Mouse (Mus musculus) layer of hippocampus, postnatal 14 days (tissue): ENCODE data around the gene Snai1. TPM values are rescaled to one million over a fixed set of nuclear protein-coding genes. Genes with fewer than 3 reads are reported as not detected.

ENCODE experiments used
- DNase-seq, 2 experiments: peaks; one replicate each; pipeline ENCODE4 v3.0.0; 2021 to 2022; ENCODE audit warnings: low spot score in 2 of 2, mixed read lengths in 1 of 2
- total RNA-seq, 2 experiments: library from RNA; stranded (reverse); gene quantifications; 2 replicates each; pipeline ENCODE4 v1.2.3; 2021

Snai1 gene
- total RNA-seq, 2 experiments from 2014 or later: 0.53 to 0.79 TPM

DNA sequence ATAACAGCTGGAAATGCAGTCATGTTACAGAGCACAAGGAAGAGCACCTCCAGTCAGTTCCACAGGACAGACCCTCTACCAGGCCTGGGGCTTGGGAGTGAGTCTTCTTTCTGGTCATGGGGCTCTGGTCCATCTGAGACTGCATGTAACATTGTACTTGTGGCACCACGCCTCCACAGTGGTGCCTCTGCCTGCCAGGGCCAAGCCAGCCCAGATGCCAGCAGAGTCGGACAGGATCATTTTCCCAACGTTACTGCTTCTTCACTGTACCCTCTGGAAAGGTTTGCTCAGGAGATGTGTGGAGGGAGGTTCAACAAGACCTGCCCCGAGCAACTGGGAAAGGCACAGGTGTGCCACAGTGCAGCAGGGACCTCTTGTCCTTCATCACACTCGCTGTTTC lies 22.3 kb upstream of the Snai1 start:
- DNase-seq: no peak

DNA sequence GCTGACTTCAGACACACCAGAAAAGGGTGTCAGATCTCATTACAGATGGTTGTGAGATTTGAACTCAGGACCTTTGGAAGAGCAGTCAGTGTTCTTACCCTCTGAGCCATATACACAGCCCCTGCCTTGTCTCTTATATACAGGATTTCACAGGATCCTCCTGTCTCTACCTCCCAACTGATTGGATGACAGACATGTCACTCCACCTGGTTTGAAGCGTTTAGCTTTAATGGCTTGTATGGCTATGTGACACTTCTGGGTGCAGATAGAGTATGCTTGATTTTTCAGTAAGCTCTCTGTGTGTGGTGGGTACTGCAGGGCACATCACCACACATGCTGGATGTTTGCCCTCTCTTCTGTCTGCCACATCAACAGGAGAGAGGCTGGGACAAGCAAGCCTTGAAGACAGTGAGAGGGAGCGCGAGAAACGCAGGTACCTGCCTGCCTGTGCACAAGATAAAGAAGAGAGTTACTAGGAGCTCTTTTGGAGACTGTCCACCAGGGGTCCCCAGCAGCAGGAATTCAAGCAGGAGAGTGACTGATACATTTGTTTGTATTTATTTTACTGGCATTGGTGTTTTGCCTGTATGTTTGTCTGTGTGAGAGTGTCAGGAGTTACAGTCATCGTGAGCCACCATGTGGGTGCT lies 18.3 kb upstream of the Snai1 start:
- no peak for DNase-seq

DNA sequence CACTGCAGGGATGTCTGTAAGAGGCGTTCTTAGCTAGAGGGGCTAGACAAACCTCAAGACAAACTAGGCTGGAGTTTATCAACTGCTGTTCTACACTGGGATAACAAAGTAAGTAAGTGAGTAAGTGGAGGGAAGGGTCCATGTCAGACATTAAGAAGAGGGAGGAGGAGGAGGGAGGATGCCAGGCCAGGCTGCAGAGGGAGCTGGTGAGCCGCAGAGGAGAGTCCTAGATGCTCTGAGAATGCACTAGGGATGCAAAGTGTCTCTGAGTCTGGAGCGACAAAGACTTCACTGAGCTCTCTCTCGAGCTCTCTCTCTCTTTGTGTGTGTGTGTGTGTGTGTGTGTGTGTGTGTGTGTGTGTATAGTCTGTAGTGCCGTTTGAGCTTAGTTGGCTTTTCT lies 9.7 kb upstream of the Snai1 start:
- no peak for DNase-seq

DNA sequence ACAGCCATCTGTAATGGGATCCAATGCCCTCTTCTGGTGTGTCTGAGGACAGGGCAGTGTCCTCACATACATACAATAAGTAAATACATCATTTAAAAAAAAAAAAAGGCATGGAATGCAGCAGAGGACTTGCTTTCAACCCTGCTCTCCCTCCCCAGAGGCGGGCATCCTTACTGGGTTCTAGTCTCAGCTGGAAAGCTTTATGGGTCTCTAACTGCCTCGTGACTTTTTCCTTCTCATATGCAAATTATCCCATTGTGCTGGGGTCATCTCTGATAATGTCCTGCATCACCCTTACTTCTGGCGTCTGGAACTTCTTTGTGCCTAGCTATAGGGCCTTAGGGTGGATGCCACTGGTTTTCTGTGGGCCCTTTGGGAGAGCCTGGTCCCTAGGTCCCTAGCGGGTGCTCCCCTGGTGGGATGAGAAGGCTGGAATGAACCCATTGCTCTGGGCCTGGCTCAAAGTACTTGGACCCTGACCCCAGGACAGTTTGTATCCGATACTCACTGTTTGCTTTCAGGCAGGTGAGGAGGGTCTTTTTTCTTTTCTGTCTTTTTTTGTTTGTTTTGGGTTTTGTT lies 8.0 kb upstream of the Snai1 start:
- DNase-seq: no peak

DNA sequence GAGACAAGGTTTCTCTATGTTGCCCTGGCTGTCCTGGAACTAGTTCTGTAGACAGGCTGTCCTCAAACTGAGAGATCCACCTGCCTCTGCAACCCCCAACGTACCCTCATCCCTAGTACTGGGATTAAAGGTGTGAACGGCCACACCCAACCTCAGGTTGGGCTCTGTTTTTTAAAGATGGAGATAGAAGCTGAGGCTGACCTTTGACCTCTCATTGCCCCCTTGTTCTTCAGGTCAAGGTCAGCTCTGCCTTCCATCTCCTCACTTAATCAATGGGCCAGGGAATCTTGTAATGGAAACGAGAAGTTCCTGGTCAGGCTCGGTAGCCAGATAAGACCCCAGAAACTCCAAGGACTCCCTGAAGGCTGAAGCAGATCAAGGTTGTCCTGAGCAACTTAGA lies 7.5 kb upstream of the Snai1 start:
- DNase-seq: no peak

DNA sequence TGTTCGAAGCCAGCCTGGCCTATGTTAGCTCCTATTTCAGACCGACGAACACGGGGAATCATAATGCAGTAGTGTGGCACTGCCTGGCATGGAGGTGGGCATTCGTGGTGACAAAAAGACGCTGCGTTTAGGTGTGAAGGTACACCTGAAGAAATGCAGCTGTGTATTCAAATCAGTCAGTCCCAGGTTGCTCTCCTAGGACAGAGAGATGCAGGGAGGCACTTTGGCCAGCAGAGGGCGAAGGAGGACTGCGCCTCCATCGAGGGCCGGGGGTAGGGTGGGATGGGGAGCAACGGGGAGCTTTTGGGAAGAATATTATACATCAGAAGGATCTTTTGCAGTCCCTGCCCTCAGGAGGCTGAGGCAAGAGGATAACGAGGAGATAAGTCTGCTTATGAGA lies 5.9 kb upstream of the Snai1 start:
- DNase-seq: peak; percentile 31 to 42

DNA sequence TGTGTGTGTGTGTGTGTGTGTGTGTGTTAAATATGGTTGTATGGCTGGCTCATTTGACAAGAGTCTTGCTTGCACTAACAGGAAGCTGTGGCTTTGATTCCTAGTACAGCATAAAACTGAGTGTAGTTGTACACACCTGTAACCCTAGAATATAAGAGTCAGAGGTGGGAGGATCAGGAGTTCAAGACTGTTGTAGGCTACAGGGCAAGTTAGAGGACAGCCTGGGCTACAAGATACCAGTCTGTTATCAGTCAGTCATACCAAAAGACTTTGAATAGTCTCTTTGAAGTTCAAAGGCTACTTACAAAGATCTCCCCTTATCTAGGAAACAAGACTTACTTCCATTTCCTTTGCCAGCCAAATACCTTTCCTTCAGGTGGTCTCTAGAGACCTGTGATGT lies 4.1 kb upstream of the Snai1 start:
- DNase-seq: no peak

DNA sequence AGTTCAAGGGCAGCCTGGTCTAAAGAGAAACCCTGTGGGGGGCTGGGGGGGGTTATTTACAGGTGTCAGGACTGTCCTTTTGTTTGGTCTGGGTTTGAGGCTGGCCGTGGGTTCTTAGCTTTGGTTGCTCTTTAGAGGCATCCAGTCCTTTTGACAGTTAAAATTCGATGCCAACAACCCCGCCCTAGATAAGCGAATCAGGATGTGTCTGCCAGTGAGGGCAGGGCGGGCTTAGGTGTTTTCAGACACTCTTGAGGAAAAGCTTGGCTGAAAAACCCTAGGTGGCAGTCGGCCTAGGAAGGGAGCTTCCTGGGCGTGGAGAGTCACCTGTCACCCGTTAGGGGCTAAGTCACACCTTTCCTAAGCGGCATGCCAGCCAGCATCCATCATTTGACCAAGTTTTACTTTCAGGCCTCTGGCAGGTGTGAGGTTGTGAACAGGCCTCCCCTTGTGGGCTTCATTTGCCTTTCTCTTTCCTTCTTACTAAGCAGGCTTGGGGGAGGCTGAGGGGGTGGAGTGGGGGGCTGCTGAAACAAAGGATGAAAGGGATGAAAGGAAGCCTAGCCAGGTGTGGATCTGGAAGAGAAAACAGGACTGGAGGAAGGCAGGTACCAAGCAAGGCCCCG lies 1.6 kb upstream of the Snai1 start:
- no peak for DNase-seq

DNA sequence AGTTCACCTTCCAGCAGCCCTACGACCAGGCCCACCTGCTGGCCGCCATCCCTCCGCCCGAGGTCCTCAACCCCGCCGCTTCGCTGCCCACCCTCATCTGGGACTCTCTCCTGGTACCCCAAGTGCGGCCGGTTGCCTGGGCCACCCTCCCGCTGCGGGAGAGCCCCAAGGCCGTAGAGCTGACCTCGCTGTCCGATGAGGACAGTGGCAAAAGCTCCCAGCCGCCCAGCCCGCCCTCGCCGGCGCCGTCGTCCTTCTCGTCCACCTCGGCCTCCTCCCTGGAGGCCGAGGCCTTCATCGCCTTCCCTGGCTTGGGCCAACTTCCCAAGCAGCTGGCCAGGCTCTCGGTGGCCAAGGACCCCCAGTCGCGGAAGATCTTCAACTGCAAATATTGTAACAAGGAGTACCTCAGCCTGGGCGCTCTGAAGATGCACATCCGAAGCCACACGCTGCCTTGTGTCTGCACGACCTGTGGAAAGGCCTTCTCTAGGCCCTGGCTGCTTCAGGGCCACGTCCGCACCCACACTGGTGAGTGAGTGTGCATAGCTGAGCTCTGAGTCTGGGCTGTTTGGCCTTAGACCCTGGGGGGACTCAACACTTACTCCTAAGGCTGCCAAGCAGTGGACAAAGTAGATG lies 794 bp downstream of the Snai1 start:
- DNase-seq: no peak

DNA sequence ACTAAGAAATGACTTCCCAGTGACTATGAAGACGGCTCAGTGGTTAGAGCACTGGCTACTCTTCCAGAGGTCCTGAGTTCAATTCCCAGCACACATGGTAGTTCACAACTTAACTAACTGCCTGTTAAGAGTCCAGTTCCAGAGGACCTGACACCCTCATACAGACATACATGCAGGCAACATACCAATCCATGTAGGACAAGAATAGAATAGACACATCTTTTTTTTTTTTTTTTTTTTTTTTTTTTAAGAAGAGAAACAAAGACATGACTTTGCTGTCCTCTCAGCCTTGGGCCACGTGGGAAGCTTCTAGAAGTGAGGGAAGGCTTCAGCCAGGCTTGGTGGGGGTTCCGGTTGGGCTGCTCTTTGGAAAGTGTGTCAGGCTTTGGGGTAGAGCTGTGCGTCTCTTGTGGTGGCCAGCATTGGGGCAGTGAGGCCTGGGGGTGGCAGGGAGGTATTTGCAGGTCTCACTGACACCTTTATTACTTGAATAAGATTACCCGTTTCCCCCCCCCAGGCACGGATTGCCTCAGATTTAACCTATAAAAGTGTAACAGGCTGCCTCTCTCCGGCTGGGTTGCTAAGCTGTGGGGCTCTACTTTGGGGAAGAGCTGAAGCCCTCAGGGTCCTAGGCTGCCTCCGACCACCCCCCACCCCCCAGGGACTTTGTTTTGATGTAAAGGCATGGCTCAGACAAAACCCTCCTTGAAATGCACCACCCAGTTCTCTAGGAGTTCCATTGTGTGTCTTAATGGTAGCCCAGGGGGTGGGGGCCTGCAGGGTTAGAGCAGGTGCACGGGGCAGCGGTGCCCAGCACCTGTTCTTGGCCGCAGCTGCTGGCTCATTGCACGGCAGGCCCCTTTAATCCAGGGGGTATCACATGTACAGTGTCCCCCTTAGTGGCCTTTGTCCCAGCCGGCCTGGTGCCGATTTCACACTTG lies 1.8 kb downstream of the Snai1 start:
- no peak for DNase-seq

DNA sequence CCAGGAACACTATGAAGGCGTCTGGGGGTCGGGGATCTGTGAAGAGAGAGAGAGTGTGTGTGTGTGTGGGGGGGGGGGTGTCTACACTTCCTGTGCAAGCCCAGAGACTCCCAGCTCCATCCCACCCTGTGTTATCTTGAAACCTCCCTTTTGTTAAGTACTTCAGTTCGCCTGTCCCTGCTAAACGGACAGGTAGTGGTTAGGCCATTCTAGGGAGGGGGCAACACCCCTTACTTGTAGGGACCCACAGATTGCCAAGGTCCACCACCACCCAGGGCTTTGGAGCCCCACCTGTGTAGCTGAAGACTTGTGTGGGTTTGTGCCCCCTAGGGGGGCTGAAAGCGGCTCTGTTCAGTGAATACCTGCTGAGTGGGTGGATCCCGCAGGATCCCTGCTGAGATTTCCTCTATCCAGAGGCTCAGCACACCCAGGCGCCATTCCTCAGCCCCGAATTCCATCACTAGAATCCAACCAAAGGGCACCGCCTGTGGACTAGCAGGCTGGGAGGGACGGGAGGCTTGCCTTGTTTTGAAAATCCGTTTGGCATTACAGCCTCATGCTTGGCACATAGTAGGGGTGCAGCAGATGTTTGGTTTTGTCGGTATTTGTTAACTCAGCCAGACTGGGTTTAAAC lies 2.6 kb downstream of the Snai1 start:
- no peak for DNase-seq

DNA sequence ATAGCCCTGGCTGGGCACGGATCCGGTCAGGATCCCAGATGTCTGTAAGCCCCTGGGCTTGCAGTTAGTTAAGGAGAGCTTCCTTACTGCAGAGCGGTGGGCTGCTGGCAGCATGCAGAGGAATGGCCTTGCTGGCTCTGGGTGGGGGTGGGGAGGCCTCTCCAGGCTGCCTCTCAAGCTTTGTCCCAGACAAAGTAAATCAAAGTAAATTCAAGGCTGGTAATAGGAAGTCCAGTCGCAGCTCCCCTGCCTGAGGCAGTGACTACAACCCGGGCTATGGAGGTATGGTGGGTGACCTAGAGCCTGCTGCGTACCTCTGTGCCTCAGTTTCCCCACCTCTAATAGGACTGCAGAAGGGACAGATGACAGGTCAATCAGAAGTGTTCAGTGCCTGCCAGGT lies 3.3 kb downstream of the Snai1 start:
- DNase-seq: no peak

DNA sequence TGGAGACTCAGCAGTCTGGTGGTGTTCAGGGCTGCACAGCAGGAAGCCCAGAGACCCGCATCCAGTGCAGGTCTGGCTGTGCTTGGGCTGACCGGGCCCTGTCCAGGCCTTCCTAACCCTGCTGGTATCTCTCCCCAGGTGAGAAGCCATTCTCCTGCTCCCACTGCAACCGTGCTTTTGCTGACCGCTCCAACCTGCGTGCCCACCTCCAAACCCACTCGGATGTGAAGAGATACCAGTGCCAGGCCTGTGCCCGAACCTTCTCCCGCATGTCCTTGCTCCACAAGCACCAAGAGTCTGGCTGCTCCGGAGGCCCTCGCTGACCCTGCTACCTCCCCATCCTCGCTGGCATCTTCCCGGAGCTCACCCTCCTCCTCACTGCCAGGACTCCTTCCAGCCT lies 3.8 kb downstream of the Snai1 start:
- DNase-seq: no peak

DNA sequence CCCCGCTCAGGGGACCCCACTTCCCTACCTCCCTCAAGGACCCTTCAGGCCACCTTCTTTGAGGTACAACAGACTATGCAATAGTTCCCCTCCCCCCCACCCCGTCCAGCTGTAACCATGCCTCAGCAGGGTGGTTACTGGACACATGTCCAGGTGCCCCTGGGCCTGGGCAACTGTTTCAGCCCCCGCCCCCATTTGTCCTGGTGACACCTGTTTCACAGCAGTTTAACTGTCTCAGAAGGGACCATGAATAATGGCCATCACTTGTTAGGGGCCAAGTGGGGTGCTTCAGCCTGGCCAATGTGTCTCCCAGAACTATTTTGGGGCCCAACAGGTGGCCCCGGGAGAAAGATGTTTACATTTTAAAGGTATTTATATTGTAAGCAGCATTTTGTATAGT lies 4.4 kb downstream of the Snai1 start:
- no peak for DNase-seq

DNA sequence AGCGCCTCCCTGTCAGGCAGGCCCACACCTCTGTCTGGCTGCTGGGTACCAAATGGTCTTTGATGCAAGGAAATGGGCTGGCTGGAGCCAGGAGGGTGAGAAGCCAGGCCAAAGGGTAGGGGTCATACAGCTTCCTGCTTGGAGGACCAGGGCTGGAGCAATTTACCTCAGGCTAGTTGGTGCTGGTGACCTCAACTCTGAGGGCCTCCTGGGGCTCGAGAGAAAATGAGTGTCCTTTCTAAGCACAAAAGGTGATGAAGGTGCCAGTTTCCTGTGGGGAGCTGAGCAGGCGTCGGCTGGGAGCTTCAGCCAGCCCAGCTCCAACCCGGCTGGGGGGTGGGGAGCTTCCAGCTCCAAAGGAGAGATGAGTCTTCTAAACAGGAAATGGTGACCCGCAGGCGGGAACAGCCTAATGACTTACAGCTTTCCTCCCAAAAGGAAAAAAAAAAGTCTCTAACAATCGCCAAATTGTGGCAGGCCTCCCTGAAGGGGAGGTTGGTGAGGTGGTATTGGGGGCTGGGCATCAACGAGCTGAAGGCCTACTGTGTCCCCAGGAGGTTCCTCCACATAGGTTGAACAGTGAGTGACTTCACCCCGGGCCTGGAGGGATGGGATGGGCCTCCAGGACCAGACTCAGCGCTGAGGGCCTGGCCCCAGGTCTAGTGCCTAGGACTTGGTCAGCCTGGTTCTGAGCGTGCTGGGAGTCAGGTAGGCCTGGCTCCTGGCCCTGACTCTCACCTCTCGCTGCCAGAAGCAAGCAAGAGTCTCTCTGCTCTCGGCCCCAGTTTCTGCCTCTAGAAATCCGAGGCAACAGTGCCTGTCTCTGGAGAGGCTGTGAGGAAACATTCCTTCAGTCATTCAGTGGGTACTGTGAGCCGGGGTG lies 5.4 kb downstream of the Snai1 start:
- no peak for DNase-seq

DNA sequence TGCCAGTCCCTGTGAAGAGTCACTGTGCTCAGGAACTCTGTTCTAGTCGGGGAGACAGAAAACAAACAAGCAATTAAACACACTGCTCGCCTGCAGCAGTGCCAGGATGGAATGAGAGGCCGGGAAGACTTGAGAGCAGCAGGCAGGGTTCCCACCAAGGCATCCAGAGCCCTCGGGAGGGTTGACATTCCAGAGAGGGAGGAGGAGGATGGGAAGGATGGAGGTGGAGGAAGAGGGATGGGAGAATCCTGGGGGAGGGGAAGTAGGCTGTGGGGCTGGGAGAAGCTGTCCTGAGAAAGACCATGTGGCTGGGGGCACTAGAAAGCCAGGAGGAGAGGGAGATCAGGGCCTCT lies 6.0 kb downstream of the Snai1 start:
- peak in 1 of 2 experiments; percentile 47 for DNase-seq

DNA sequence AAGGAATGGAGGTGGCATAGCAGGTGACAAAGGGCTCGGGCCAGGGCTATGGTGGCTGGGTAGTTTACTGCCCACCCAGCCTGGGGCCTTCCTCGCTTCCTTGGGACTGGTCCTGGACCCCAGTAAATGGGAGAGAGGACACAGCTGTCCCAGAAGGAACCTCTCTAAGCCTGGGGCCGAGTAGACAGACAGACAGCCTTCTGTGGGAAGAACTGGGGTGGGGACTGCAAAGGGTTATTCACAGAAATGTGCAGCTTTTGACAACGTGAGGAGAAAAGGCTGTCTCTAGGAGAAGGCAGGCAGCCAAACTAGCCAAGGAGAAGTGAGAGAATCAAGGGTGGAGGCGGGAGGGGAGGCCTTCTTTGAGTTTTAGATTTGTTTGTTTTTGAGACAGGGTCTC lies 6.5 kb downstream of the Snai1 start:
- DNase-seq: no peak

DNA sequence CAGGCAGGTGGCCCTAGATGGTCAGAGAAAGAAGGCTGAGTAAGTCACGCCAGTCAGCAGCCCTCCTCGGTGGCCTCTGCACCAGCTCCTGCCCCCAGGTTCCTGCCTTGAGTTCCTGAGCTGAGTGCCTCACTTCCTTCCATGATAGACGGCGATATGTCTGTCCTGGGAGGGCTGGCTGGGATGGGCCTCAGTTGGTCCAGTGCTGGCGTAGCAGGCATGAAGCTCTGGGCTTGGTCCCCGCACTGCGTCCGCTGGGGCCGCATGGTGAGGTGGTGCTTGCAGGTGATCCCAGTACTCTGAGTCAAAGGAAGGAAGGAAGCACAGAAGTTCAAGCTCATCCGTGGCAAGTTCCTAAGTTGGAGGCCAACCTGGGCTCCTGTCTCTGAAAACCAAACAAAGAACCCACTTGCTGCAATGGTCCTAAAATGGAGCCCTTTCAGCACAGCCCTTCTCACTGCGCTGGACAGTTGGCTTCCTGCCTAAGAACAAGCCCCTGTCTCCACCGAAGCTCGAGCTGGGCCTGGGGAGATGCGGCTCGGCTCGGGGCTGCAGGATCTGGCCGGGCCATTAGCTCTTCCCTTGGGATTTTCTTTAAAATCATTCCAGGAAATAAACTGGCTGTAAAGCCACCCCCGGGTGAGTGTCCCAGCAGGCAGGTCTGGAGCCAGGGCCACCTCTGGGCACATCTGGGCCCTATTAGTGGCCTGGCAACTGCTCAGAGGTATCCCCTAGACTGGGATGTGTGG lies 8.6 kb downstream of the Snai1 start:
- no peak for DNase-seq

DNA sequence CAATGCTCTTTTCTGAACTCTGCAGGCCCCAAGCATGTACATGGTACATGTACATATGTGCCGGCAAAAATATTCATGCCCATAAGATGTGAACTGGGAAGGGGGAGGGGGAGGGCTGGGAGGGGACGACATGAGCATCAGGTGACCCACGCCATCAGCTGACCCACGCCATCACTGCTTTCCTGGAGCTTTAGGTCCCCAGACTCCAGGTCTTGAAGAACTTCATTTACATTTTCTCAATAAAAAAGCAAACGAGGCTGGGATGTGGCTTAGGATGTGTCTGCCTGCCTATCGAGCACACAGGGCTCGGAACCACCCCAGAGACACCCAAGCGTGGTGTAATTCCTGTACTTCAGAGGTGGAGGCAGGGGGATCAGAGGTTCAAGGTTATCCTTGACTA lies 9.4 kb downstream of the Snai1 start:
- no peak for DNase-seq
